Mouse (Mus musculus) splenic B cell, adult 2 months (primary cell): ENCODE measurements around the gene Defa21.
"Not testable (repeated sequence)": the region's sequence is repeated elsewhere in the genome, so short reads cannot be mapped to it uniquely, and the experiment has no call there.

Experiments
- DNase-seq: peaks from one replicate; pipeline ENCODE4 v3.0.0-alpha.2; 2011; ENCODE audit warnings: low read depth, low spot score
- H3K27me3 ChIP-seq: 2 replicates; pipeline ENCODE4 v1.6.1; 2012; ENCODE audit warnings: mild to moderate bottlenecking, low read length, moderate library complexity, mixed read lengths; ENCODE audit not compliant: control insufficient read depth, poor library complexity, insufficient read depth, severe bottlenecking
- H3K36me3 ChIP-seq: 2 replicates; pipeline ENCODE4 v1.6.1; 2012; ENCODE audit warnings: mild to moderate bottlenecking, low read length, moderate library complexity, mixed read lengths; ENCODE audit not compliant: control insufficient read depth, poor library complexity, insufficient read depth, severe bottlenecking

Gene Defa21

DNA sequence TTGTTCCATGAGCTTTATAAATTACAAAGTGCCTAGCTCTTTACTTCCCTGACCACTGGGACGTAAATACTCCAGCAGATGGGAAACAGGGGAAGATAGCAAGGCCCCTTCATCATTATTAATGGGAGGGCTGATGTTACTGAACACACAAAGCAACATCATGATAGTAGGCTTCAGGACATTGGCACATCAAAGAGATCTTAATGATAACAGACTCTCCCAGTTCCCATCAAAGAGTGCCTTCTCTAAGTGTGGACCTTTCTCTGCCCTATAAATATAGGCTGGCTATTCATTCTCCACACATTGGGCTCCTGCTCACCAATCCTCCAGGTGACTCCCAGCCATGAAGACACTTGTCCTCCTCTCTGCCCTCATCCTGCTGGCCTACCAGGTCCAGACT is at the start of gene Defa21:
Gene Defa21 (plus strand): TSS at position 301 of the 400 bp plus-strand sequence.
- DNase-seq, H3K27me3 ChIP-seq, H3K36me3 ChIP-seq: not testable (repeated sequence)

DNA sequence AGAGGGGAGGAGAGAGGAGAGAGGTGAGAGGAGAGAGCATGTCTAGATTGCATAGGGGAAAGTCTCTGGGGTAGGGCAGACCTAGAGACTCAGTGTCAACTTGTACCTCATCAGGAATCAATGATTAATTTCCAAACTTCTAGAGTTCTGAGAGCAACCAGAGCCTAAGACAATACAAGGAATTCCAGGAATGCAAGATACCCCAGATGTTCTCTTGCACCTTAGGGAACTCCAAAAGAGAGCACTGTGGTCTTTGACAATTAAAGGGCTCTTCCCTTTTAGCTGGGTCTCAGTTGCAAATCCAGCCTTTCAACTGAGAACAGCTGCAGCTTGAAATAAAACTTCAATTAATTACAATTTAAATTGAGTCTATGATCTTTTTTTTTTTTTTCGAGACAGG is 45.5 kb upstream of the Defa21 start:
- no peak for DNase-seq
- H3K36me3 ChIP-seq = no peaks in the 10 kb centered on the region
- no peaks in the 10 kb centered on the region for H3K27me3 ChIP-seq

DNA sequence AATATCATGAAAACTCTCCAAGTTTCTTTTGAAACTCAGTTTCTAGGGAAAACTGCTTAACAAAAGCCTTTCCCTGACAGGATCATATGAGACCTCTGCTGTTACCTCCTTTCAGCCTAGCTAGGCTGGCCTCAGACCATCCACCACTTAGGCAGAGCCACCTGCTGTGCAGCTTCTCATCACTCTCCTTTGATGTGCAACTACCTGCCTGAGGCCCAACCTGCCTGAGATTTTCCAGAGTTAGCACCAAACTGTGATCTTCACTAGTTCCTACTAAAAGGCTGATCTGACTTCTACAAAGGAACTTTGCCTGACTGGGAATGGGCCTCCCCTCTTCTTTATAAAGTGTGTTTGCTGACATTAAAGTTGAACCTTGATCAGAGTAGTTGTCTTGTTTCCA is 31.3 kb upstream of the Defa21 start:
- DNase-seq, H3K36me3 ChIP-seq, H3K27me3 ChIP-seq: not testable (repeated sequence)

DNA sequence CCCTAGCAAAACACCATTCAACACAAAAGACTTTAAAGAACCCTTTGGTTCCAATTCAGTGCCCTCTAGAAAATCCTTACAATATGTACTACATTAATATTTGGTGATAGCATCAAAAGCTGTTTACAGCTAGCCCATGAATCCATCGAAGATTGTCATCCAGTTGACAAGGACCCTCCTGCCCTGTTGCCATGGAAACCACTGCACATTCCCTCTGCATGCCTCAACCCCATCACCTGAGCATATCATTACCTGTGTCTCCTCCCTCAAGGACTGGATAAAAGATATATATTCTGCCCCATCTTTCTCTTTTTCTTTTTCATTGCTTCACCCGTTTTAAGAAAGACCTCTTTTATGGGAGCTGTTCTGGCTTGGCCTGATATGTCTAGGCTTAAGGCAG is 28.6 kb upstream of the Defa21 start:
- Histone ChIP-seq H3K27me3 (no peaks in the 10 kb centered on the region; the same call in 1 of the 2 replicates), H3K36me3 (no peaks in the 10 kb centered on the region)
- no peak for DNase-seq

DNA sequence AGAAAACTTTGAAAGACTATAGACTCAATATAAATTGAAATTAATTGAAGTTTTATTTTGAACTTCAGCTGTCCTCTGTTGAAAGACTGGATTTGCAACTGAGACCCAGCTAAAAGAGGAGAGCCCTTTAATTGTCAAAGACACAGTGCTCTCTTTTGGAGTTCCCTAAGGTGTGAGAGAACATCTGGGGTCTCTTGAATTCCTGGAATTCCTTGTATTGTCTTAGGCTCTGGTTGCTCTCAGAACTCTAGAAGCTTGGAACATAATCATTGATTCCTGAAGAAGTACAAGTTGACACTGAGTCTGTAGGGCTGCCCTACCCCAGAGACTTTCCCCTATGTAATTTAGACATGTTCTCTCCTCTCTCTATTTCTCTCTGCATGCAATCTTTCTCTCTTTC is 28.1 kb upstream of the Defa21 start:
- H3K27me3 ChIP-seq = no peaks in the 10 kb centered on the region; the same call in 1 of the 2 replicates
- H3K36me3 ChIP-seq = no peaks in the 10 kb centered on the region
- no peak for DNase-seq

DNA sequence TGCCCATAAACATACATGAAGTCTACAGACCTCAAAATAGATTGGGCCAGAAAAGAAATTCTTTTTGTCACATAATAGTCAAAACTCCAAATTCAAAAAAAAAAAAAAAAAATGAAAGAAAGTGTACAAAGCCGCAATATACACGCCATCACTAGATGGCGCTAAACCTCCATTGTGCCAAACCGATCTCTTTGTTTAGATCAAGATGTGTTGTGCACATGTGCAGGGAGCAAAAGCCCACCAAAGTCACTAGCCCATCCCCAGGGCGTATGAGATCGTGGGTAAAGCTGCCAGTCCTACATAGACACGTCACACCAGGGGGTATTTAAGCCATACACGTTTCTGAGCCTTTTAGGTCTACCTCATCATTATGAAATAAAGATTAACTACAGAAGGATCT is 24.2 kb upstream of the Defa21 start:
- DNase-seq = no peak
- H3K36me3 ChIP-seq = no peaks in the 10 kb centered on the region
- no peaks in the 10 kb centered on the region; the same call in 1 of the 2 replicates for H3K27me3 ChIP-seq

DNA sequence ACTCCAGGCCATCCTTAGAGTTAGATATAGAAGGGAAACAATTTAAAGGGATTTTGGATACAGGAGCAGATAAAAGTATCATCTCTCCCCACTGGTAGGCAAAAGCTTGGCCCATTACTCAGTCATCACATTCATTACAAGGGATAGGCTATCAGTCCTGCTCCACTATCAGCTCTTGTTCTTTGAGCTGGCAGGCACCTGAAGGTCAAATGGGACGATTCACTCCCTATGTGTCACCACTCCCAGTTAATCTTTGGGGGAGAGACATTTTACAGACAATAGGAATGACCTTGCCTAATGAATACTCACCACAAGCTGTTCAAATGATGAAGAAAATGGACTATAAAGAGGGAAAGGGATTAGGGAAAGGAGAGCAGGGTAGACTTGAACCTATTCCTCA is 18.5 kb upstream of the Defa21 start:
- no peak for DNase-seq
- no peaks in the 10 kb centered on the region for H3K27me3 ChIP-seq

DNA sequence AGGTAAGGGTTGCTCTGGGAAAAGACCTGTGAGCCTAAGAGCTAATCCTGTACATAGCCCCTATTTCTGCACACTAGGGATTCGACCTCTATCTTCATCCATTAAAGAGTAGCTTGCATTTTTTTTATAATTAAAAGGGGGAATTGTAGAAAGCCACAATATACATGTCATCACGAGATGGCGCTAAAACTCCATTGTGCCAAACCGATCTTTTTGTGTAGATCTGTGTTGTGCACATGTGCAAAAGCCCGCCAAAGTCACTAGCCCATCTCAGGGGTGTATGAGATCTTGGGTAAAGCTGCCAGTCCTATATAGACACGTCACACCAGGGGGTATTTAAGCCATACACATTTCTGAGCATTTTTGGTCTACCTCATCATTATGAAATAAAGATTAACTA is 16.8 kb upstream of the Defa21 start:
- not testable (repeated sequence) for H3K36me3 ChIP-seq, DNase-seq, H3K27me3 ChIP-seq

More for the DNA sequence above, 18.5 kb upstream of the Defa21 start:
- H3K36me3 ChIP-seq = no peaks in the 10 kb centered on the region

DNA sequence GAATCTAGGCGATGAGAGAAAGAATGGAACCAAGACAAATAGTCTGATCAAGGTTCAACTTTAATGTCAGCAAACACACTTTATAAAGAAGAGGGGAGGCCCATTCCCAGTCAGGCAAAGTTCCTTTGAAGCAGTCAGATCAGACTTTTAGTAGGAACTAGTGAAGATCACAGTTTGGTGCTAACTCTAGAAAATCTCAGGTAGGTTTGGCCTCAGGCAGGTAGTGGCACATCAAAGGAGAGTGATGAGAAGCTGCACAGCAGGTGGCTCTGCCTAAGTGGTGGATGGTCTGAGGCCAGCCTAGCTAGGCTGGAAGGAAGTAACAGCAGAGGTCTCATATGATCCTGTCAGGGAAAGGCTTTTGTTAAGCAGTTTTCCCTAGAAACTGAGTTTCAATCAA is 14.8 kb upstream of the Defa21 start:
- not testable (repeated sequence) for DNase-seq, H3K36me3 ChIP-seq, H3K27me3 ChIP-seq

DNA sequence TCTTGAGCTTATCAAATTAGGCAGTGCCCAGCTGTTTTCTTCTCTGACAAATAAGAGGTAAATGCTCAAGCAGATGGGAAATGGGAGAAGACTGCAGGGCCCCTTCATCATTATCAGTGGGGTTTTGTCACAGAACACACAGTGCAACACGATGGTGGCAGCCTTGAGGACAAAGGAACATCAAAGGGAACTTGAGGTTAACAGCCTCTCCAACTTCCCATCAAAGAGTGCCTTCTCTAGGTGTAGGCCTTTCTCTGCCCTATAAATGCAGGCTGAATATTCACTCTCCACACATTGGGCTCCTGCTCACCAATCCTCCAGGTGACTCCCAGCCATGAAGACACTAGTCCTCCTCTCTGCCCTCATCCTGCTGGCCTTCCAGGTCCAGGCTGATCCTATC is 29.4 kb downstream of the Defa21 start, which contains the start of gene Defa23:
Gene Defa23 (plus strand): TSS at position 301 of the 400 bp plus-strand sequence.
- DNase-seq, H3K27me3 ChIP-seq, H3K36me3 ChIP-seq: not testable (repeated sequence)

DNA sequence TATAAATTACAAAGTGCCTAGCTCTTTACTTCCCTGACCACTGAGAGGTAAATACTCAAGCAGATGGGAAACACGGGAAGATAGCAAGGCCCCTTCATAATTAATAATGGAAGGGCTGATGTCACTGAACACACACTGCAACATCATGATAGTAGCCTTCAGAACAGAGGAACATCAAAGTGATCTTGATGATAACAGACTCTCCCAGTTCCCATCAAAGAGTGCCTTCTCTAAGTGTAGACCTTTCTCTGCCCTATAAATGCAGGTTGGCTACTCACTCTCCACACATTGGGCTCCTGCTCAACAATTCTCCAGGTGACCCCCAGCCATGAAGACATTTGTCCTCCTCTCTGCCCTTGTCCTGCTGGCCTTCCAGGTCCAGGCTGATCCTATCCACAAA is 39.4 kb downstream of the Defa21 start, which contains the start of gene Defa35:
Gene Defa35 (plus strand): TSS at position 301 of the 400 bp plus-strand sequence.
- not testable (repeated sequence) for DNase-seq, H3K36me3 ChIP-seq, H3K27me3 ChIP-seq
